Mouse (Mus musculus): ENCODE measurements around the gene Thoc7.

Thoc7 gene

DNA sequence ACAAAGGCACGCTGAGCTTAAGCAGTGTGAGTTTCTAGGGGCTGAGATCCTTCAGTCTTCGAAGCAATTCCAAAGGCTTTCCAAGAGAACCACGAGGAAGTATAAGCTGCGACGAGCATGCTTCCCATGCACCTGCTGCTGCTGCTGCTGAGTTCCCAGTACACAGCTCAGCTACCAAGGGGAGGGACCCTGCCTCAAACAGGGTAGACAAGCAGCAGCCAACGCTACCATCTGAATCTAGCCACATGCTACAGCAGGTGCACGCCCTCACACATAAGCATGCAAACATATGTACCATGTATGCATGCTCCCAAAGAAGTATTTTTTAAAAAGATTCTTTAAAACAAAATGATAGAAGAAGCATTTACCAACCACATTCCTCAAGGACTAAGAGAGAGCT is 13.3 kb downstream of the Thoc7 start:
- in situ Hi-C loops (cut with MboI; ENCODE audit: unreplicated experiment in 2 of 2): no loop called here

DNA sequence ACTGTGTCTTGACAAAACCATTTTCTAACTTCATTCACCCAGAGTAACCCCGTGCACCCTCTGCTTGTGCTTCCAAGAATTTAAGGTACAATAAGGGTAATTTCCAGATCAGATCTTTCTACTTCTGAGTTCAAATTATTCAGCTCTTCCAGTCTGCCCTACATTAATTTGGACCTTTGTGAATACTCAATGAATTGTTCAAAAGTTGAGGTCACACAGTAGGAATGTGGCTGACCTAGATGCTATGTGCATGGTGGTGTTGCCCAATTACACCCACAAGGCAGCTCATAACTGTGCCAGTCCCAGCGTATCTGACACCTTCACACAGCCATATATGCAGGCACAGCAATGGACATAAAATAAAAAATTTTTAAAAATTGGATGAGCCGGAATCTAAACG is 17.0 kb downstream of the Thoc7 start:
- in situ Hi-C loops (cut with MboI; ENCODE audit: unreplicated experiment in 2 of 2): no loop called here

DNA sequence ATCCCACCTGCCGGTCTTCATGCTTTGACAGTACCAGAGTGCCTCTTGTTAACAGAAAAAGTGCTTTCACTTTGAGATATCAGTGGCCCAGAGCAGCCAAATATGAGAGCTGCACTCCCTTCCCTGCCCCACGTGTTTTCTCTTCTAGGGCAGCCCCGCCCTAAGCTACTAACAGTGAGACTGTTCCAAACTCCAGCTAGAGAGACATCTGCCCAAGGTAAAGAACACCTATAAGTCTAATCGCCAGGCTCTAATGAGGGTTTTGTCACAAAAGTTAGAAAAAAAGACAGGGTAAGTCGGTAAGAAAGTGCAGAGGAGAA is 27.6 kb downstream of the Thoc7 start:
- in situ Hi-C loops (cut with MboI; ENCODE audit: unreplicated experiment in 2 of 2): no loop called here

DNA sequence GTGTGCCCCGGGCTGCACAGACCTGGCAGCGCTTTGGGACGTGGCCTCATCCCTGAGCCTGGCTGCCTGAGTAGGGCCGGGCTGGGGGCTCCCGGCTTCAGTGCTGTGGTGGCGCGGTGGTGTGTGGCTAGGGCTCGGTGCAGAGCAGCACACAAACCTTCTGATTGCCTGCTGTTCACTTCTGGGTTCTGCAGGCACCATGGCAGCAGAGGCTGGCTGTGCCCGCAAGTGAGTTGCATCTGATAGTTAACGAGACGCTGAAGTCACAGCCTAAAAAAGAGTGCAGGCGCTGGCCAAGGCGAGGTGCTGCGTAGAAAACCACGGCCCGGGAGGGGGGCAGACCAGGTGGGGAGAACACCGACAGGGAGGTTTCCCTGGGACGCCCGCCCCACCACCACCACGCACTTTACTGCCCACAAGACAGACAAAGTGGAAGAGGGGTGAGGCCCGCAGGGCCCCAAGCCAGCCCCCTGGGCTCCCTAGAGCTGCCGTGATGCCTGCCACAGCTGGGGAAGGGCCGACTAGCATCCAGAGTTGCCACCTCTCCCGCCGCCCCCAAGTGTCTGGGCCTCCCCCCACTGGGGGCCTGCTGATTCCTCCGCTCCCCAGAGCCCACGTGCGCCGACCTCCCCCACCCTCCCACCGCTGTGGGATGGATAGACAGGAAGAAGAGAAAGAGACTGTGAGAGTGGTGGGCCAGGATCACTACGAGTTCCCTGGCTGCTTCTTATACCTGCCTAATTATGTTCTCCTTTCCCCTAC is 28.2 kb downstream of the Thoc7 start:
- in situ Hi-C loops (cut with MboI; ENCODE audit: unreplicated experiment in 2 of 2): no loop called here

DNA sequence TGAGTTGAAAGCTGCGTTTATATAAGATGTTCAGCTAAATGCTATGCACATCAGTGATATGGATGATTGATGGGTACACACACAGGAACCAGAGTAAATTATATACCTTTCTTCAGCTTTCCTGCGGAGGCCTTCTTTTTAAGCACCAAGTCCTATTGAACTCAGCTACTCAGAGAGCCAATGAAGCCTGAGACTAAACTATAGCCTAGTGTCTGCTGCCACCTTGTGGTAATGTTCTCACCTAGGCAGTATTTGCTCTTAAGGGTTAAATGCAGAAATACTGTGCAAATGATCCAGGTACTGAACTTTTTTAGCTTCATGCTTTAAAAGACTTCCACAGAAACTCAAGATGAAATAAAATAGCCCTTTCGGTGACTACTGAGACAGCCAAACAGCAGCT is 44.0 kb downstream of the Thoc7 start:
- in situ Hi-C loops (cut with MboI; ENCODE audit: unreplicated experiment in 2 of 2): loop anchor here (5.0 to 25.0 kb wide), 3 partner anchors 560 to 1355 kb away; no protein-coding TSS in a partner anchor

DNA sequence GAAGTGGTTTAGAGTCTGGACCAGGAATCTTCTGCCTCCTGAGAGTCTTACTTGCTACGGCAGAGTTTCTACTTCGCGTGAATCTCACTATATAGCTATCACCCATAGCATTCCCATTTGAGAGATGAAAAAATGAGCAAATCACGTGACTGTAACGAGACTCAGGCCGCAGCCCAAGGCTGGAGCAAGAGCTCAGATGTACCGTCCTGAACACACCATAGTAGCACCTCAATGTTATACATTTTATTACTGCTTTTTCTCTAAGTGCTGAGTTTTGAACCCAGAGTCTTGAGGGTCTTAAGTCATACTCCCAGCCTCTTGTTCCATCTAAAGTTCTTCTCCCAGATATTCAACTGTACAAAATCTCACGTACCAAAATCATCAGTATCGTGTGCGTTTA is 44.4 kb downstream of the Thoc7 start:
- in situ Hi-C loops (cut with MboI; ENCODE audit: unreplicated experiment in 2 of 2): loop anchor here (5.0 to 25.0 kb wide), 3 partner anchors 560 to 1355 kb away; no protein-coding TSS in a partner anchor

DNA sequence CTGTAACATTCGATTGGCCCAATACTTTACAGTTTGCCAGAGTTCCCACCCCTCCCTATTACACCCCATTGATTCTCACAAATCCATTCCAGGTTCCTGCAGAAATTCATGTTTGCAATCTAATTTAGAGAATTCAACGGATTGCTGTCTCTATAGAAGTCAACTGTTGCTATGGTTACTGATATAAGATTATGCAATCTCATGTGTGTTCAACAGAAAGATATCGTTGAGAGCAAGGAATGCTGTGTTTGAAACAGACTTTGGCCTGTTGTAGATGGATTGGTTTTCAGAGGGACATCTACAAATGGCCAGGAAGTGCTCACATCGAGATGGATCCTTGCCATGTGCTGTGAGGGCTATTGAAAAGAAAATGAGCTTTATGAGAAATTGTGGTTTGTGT is 46.4 kb downstream of the Thoc7 start:
- in situ Hi-C loops (cut with MboI; ENCODE audit: unreplicated experiment in 2 of 2): loop anchor here (5.0 to 25.0 kb wide), 3 partner anchors 558 to 1353 kb away; no protein-coding TSS in a partner anchor

DNA sequence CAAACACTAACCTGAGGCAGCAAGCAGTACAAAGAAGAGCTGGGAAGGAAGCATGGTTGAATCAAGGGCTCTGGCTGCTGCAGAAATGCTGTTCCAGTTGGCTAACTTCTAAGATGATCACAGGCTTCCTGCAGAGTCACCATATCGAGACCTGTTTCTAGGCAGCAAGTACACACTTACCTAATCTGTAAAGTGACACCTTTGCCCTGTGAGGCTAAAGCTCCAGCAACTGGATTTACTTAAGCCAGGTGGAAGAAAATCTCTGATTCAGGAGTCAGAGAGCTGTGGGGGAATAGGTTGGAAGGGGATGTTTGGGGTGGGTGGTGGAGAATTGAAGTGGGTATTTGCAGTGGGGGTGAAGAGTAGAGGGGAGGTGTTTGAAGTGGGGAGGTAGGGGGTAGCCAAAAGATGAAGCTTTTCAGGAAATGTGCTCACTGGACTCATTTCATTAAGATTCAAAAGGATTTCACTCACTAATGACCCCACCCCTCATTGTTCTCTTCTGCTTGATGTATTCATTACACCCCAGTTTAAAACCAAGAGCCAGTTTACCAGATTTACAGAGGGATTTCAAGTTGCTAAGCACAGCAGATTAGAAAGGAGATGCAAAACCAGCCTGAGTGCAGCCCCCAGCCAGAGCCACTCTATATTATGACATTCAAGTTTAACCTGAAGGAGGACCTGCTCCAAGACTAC is 47.1 kb downstream of the Thoc7 start, which contains the start of gene Gm281:
Gene Gm281, minus strand, starts transcription at position 92 of the 696 bp plus-strand sequence.
- in situ Hi-C loops (cut with MboI; ENCODE audit: unreplicated experiment in 2 of 2): loop anchor here (5.0 to 25.0 kb wide), 3 partner anchors 557 to 1352 kb away; no protein-coding TSS in a partner anchor

DNA sequence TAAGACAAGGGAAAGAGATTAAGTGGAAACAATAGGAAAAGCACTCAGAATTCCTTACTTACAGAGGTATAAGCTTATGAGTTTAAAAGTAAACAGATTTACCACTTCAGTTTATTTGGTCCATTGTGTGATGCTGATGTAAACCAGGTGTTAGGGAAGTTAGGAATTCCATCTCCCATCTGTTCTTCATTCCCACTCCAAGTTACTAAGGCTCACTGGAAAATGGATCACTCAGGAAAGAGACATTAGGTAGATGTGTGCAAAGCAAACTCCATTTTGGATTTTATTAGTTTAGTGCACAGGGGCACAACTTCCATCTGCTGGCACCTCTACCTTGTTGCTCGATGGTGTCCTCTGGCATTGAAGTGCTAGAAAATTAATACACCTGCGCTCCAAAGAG is 51.5 kb downstream of the Thoc7 start:
- in situ Hi-C loops (cut with MboI; ENCODE audit: unreplicated experiment in 2 of 2): loop anchor here (10.0 to 25.0 kb wide), 2 partner anchors 555 to 1348 kb away; no protein-coding TSS in a partner anchor

DNA sequence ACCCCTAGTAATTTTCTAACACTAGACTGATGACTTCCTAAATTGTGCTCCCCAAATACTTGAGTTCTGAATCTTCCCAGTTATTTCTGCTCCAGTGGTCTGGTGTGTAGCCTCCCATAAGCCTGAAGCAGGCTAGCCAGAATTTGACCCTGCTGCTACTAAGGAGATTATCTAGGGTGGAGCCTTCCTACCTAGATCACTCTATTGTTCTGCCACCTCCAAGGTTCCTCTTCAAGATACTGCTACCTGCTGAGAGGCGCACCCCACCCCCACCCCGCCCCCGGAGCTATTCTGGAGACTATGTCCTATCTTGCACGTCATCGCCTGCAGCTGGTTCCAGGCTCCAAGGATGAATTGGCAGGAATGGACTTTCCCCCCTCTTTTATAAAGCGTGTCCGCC is 54.5 kb downstream of the Thoc7 start:
- in situ Hi-C loops (cut with MboI; ENCODE audit: unreplicated experiment in 2 of 2): loop anchor here in 1 of 2 experiments (25.0 kb wide), 1 partner anchor 1345 kb away; no protein-coding TSS in a partner anchor

DNA sequence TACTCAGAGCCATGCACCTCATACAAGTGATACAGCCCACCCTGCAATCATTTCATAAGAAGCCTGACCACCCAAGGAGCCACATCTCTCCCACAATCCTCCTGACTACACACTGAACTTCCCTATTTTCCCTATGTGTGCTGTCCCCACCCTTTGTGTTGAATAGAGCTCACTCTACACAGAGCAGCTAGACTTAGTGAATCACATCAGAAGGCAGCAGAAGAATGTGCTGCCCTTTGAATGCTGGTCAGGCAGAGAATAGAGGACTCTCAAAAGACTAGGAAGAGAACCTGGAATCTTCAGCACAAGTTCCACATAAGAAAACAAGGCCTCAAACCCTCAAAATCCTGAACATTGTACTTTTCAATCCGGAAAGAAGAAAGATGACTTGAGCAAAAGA is 55.2 kb downstream of the Thoc7 start:
- in situ Hi-C loops (cut with MboI; ENCODE audit: unreplicated experiment in 2 of 2): loop anchor here in 1 of 2 experiments (25.0 kb wide), 1 partner anchor 1344 kb away; no protein-coding TSS in a partner anchor

DNA sequence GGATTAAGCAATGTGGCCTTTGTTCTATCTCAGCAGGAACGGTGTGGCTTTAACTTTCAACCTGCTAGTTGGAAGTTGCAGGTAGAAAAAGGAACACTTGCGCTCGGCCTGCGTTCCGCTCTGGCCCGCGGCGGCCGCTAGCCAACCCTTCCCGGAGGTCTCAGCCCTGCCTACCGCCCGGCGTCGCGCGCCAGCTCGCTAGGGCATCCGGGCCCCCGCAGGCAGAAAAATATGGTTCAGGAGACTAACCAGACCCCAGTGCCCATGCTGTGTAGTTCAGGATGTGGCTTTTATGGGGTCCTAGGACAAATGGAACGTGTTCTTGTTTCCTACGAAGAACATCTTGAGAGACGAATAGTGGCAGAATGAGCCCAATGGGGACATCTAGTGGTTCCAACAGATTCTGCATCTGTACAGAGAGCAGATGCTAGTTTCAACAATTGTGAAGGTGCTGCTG is 60.0 kb downstream of the Thoc7 start:
- in situ Hi-C loops (cut with MboI; ENCODE audit: unreplicated experiment in 2 of 2): loop anchor here in 1 of 2 experiments (25.0 kb wide), 1 partner anchor 1339 kb away; no protein-coding TSS in a partner anchor

Measured in v-Abl transformed pro-B cells (cell line).